Mouse (Mus musculus): Measurements from ENCODE around the gene Slc13a2.

DNA sequence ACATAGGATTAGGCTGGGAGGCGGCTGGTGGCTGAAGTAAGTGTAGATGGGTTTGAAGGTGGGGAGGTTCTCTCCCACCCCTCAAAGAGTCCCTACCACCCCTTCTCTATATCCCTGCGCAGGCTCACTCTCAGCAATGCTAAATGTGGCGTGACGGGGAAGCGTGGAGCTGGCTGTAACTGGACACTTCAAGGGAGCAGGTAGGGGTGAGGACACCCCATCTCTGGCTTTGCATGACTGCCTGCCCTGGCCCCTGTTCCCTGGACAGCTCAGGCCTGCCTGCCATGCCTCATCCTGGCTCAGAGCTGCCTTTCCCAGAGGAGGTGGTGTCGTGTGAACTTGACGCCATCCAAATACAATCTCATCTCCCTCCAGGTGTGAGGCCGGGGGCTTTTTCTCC lies 47.9 kb downstream of the Slc13a2 start:
- TF ChIP-seq CTCF (IDR thresholded peaks at IDR 0.05; ENCODE audit: borderline replicate concordance, insufficient read depth, low read length) (no peak), POLR2A (IDR thresholded peaks at IDR 0.05; ENCODE audit: low read depth, low read length) (no peak)

Measured in embryonic fibroblast, embryonic 13.5 days (primary cell).